Mouse (Mus musculus): Measurements from ENCODE around the gene Trim47. TPM values are rescaled to one million over a fixed set of nuclear protein-coding genes. Genes with fewer than 3 reads are reported as not detected.

Trim47 gene
- 63.3 and 66.1 TPM in 2 replicates for polyA plus RNA-seq (2014; fragmentation: Nextera tagmentation; extraction: Ambion mirVana)

DNA sequence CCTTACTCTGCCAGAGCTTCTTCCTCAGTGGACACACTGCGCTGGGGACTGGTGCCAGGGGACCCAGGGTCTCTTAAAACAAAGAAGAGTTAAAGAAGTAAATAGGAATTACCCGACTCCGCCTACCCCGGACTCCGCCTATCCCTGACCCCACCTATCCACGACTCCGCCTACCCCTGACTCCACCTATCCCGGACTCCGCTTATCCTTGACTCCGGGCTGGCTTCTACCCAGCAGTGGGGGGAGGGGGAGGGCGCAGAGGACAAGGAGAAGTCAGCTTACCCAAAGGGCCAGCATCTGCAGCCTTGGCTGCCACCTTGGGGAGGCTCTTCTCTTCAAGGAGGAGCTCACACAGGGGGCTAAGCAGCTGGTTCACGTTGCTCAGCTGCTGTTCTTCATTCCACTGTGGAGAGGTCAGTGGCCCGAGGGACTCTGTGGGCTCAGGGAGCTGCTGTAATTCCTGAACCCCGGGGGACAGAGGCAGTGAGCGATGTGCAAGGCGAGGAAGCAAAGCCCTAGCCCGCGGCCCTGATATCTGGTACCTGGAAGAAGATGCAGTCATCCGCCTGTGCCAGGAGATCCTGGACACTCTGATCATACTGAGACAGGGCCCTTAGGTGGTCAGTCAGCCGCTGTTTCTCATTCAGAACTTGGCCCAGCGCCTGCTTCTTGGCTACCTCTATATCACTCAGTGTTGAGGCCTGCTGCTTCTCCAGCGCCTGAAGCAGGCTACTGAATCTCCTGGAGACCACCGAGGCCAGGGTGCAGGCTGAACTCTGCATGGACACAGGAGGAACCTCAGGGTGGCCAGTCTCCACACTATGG is at the start of gene Trim47:
Trim47 (minus strand) TSS at position 55 of the 825 bp plus-strand sequence.
- Histone ChIP-seq H3K9ac (ENCODE audit: low read length) (peak within 1 kb of the TSS; percentile 49), H3K4me2 (ENCODE audit: low read length) (peak within 1 kb of the TSS; percentile 33), H3K27ac (replicated peaks in 1 of 2; ENCODE audit: control insufficient read depth in 1 of 2, insufficient read depth in 1 of 2, low read depth in 2 of 2, low read length in 2 of 2) (0 out of 4 replicates have a peak within 1 kb of the TSS, but pooled peaks have one; percentile 2 to 37), H3K27me3 (ENCODE audit: control insufficient read depth, insufficient read depth, low read length) (no peaks in the 10 kb centered on the region), H3K4me3 (ENCODE audit: control insufficient read depth in 1 of 2, insufficient read depth in 1 of 2, low read depth in 1 of 2, low read length in 2 of 2) (no peak within 1 kb of the TSS), H3K9me3 (ENCODE audit: control insufficient read depth, low read length) (peaks cover 4% of the 10 kb centered on the region; the same call in 1 of the 2 replicates), H3K4me1 (ENCODE audit: control insufficient read depth in 2 of 2, insufficient read depth in 2 of 2, low read length in 2 of 2) (peaks cover 17 to 31% of the 10 kb centered on the region in 2 experiments), H3K36me3 (ENCODE audit: control insufficient read depth, insufficient read depth, low read length) (peaks cover 52% of the 10 kb centered on the region)
- whole genome bisulfite sequencing = 28% methylated on average over 23 of the region's 23 CpGs
- ATAC-seq (ENCODE audit: insufficient number of reproducible peaks, insufficient read depth, low FRiP score, low read depth) = no peak

DNA sequence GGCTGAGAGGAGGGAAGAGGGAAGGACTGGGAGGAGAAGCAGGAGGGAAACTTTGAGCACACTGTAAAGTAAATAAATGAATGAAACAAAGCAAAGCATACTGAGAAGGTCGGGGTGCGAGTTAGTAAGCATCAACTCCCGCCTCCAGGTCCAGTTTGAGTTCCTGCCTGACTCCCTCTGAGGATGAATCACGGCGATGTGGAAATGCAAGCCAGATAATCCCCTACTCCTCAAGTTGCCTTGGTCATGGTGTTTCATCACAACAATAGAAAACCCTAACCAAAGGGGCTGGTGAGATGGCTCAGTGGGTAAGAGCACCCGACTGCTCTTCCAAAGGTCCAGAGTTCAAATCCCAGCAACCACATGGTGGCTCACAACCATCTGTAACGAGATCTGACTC is 49.0 kb upstream of the Trim47 start:
- H3K9ac ChIP-seq (ENCODE audit: low read length) = no peak overlapping the region
- no peak overlapping the region for H3K4me3 ChIP-seq (ENCODE audit: control insufficient read depth in 1 of 2, insufficient read depth in 1 of 2, low read depth in 1 of 2, low read length in 2 of 2)
- peaks cover 96% of the 10 kb centered on the region for H3K36me3 ChIP-seq (ENCODE audit: control insufficient read depth, insufficient read depth, low read length)
- H3K9me3 ChIP-seq (ENCODE audit: control insufficient read depth, low read length) = no peaks in the 10 kb centered on the region
- H3K4me2 ChIP-seq (ENCODE audit: low read length) = no peak overlapping the region
- WGBS = 86% methylated on average over 7 of the region's 7 CpGs
- no peak for ATAC-seq (ENCODE audit: insufficient number of reproducible peaks, insufficient read depth, low FRiP score, low read depth)
- no peaks in the 10 kb centered on the region for H3K4me1 ChIP-seq (ENCODE audit: control insufficient read depth in 2 of 2, insufficient read depth in 2 of 2, low read length in 2 of 2)
- H3K27me3 ChIP-seq (ENCODE audit: control insufficient read depth, insufficient read depth, low read length) = no peaks in the 10 kb centered on the region
- H3K27ac ChIP-seq (replicated peaks in 1 of 2; ENCODE audit: control insufficient read depth in 1 of 2, insufficient read depth in 1 of 2, low read depth in 2 of 2, low read length in 2 of 2) = no peak overlapping the region

DNA sequence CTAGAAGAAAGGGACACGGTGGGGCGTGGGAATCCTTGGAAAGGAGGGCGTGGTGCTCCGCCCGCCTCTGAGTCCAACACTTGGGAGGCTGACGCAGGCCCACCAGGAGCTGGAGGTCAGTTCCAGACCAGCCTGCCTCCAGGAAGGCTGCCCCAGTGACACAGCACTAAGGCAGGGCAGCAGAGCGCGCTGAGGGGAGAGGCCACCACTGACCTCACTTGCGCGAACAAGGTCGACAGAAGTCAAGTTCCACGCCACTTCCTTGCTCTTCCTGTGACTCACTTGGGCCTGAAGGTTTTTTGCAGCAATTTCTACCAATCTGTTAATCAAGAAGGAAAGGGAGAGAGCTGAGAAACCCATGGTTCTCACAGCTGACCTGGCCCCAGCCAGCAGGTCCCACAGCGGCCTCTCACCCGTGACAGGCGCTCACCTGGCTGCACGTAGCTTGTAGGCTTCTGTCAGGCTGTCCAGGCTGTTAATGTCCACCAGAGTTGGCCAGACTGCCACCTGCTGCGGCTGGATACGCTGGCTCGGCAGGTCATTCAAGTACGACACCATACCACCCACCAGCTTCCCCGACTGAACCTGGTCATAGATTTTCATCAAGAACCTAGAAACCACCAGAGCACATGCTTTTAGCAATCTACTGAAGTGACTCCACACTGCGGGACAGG is 47.9 kb upstream of the Trim47 start:
- Histone ChIP-seq H3K27me3 (ENCODE audit: control insufficient read depth, insufficient read depth, low read length) (no peaks in the 10 kb centered on the region), H3K4me3 (ENCODE audit: control insufficient read depth in 1 of 2, insufficient read depth in 1 of 2, low read depth in 1 of 2, low read length in 2 of 2) (no peak overlapping the region), H3K9ac (ENCODE audit: low read length) (no peak overlapping the region), H3K9me3 (ENCODE audit: control insufficient read depth, low read length) (no peaks in the 10 kb centered on the region), H3K27ac (replicated peaks in 1 of 2; ENCODE audit: control insufficient read depth in 1 of 2, insufficient read depth in 1 of 2, low read depth in 2 of 2, low read length in 2 of 2) (no peak overlapping the region), H3K4me2 (ENCODE audit: low read length) (no peak overlapping the region), H3K4me1 (ENCODE audit: control insufficient read depth in 2 of 2, insufficient read depth in 2 of 2, low read length in 2 of 2) (no peaks in the 10 kb centered on the region), H3K36me3 (ENCODE audit: control insufficient read depth, insufficient read depth, low read length) (peaks cover 90% of the 10 kb centered on the region)
- WGBS = 87% methylated on average over 22 of the region's 22 CpGs
- ATAC-seq (ENCODE audit: insufficient number of reproducible peaks, insufficient read depth, low FRiP score, low read depth) = no peak

DNA sequence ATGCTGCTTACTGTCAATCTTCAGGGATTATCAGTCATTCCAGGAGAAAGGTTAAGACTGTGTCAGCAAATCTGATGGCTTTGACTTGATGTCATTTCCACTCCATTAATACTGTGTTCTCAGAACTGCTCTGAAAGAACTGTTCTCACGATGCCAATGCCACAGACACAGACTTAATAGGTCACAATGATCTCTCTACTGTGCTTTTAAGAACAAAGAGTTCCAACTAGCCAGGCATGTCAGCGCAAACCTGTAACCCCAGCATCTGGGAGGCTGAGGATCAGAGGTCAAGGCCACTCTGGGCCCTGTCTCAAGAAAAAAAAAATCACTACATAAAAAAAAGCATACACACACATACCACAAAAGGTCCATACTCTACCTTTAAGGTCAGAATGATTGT is 44.9 kb upstream of the Trim47 start:
- Histone ChIP-seq H3K36me3 (ENCODE audit: control insufficient read depth, insufficient read depth, low read length) (peaks cover 63% of the 10 kb centered on the region), H3K4me2 (ENCODE audit: low read length) (no peak overlapping the region)

DNA sequence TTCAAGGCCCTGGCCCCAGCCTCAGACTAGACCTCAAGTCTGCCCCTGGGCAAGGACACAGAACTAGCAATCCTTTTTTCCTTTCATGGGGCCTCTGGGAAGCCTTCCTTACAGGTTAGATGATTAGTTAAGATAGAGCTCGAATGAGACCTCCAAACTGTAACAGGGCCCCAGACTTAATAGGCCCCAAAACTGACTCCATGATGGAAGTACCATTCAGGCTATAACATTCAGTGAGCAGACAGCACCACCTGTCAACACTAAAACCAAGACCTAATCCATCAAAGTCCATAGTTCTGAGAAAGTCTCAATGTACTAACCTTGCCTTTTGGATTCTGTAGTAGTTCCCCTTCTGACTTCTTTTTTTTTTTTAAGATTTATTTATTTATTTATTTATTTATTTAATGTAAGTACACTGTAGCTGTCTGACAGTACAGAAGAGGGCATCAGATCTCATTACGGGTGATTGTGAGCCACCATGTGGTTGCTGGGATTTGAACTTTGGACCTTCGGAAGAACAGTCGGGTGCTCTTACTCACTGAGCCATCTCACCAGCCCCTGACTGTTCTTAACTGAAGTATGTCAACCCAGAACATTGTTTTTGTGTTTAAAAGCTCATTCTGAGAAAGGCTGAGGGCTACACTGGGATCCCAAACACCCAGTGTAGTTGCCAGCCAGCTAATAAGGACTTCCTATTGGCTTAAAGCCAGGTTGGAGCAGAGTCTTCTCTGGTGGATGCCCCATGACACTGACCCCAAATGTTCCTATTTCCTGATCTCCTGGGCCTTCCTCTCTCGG is 43.2 kb upstream of the Trim47 start:
- H3K4me2 ChIP-seq (ENCODE audit: low read length) = no peak overlapping the region
- H3K27ac ChIP-seq (replicated peaks in 1 of 2; ENCODE audit: control insufficient read depth in 1 of 2, insufficient read depth in 1 of 2, low read depth in 2 of 2, low read length in 2 of 2) = no peak overlapping the region
- H3K27me3 ChIP-seq (ENCODE audit: control insufficient read depth, insufficient read depth, low read length) = no peaks in the 10 kb centered on the region
- H3K9ac ChIP-seq (ENCODE audit: low read length) = no peak overlapping the region
- H3K4me3 ChIP-seq (ENCODE audit: control insufficient read depth in 1 of 2, insufficient read depth in 1 of 2, low read depth in 1 of 2, low read length in 2 of 2) = no peak overlapping the region
- ATAC-seq (ENCODE audit: insufficient number of reproducible peaks, insufficient read depth, low FRiP score, low read depth) = no peak
- peaks cover 46% of the 10 kb centered on the region for H3K36me3 ChIP-seq (ENCODE audit: control insufficient read depth, insufficient read depth, low read length)
- 80% methylated on average over 5 of the region's 5 CpGs for WGBS
- no peaks in the 10 kb centered on the region for H3K9me3 ChIP-seq (ENCODE audit: control insufficient read depth, low read length)
- peaks cover 8% of the 10 kb centered on the region in 2 experiments for H3K4me1 ChIP-seq (ENCODE audit: control insufficient read depth in 2 of 2, insufficient read depth in 2 of 2, low read length in 2 of 2)

More for the DNA sequence above, 44.9 kb upstream of the Trim47 start:
- Histone ChIP-seq H3K27me3 (ENCODE audit: control insufficient read depth, insufficient read depth, low read length) (no peaks in the 10 kb centered on the region), H3K9me3 (ENCODE audit: control insufficient read depth, low read length) (no peaks in the 10 kb centered on the region), H3K4me3 (ENCODE audit: control insufficient read depth in 1 of 2, insufficient read depth in 1 of 2, low read depth in 1 of 2, low read length in 2 of 2) (no peak overlapping the region), H3K4me1 (ENCODE audit: control insufficient read depth in 2 of 2, insufficient read depth in 2 of 2, low read length in 2 of 2) (peaks cover under 1 to 2% of the 10 kb centered on the region in 2 experiments; a peak in 3 of 4 replicates), H3K9ac (ENCODE audit: low read length) (no peak overlapping the region), H3K27ac (replicated peaks in 1 of 2; ENCODE audit: control insufficient read depth in 1 of 2, insufficient read depth in 1 of 2, low read depth in 2 of 2, low read length in 2 of 2) (no peak overlapping the region)
- no peak for ATAC-seq (ENCODE audit: insufficient number of reproducible peaks, insufficient read depth, low FRiP score, low read depth)
- whole genome bisulfite sequencing = 91% methylated on average over 2 of the region's 2 CpGs

DNA sequence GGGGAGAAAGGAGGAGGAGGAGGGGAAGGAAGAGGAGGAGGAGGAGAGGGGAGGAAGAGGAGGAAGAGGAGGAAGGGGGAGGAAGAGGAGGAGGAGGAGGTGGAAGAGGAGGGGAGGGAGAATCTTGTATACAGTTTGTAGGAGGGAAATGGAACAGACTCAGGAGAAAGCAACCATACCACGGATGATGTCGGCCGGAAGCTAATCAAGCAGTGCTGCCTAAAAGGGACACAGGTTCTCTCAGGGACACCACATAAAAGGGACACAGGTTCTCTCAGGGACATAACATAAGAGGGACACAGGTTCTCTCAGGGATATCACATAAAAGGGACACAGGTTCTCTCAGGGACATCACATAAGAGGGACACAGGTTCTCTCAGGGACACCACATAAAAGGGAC is 42.2 kb upstream of the Trim47 start:
- 79% methylated on average over 3 of the region's 3 CpGs for WGBS
- Histone ChIP-seq H3K9ac (ENCODE audit: low read length) (no peak overlapping the region), H3K4me2 (ENCODE audit: low read length) (no peak overlapping the region), H3K27me3 (ENCODE audit: control insufficient read depth, insufficient read depth, low read length) (no peaks in the 10 kb centered on the region), H3K36me3 (ENCODE audit: control insufficient read depth, insufficient read depth, low read length) (peaks cover 41% of the 10 kb centered on the region), H3K4me1 (ENCODE audit: control insufficient read depth in 2 of 2, insufficient read depth in 2 of 2, low read length in 2 of 2) (peaks cover 8% of the 10 kb centered on the region in 2 experiments), H3K4me3 (ENCODE audit: control insufficient read depth in 1 of 2, insufficient read depth in 1 of 2, low read depth in 1 of 2, low read length in 2 of 2) (no peak overlapping the region), H3K27ac (replicated peaks in 1 of 2; ENCODE audit: control insufficient read depth in 1 of 2, insufficient read depth in 1 of 2, low read depth in 2 of 2, low read length in 2 of 2) (no peak overlapping the region), H3K9me3 (ENCODE audit: control insufficient read depth, low read length) (no peaks in the 10 kb centered on the region)
- ATAC-seq (ENCODE audit: insufficient number of reproducible peaks, insufficient read depth, low FRiP score, low read depth) = no peak

DNA sequence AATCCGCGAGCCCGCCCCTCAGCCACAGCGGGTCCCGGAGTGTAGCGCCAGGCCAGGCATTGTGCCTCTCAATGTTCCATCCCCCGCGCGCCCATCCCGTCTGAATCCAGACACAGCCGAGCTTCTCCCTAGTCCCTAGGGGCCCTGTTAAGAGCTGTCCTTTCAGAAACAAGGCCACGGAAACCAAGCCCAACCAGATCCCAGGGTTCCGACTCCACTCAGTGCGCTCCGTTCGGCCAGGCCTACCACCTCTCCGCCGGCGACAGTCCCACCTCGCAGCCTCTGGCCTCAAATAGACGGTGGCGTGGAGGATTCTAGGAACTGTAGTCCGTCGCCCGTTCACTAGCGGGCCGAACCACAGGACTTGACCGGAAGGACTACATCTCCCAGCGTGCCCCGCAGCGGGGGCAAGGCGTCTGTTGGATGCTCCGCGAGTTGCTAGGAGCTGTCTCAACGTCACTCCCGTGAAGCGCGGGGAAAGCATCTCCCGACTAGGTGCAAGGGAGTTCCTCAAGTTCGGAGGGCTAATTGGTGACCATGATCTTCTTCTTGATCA is 41.0 kb upstream of the Trim47 start, which contains the start of gene Fbf1:
Fbf1 (minus strand) TSS at position 283 of the 556 bp plus-strand sequence.
- Histone ChIP-seq H3K9ac (ENCODE audit: low read length) (peak within 1 kb of the TSS; percentile 79), H3K4me1 (ENCODE audit: control insufficient read depth in 2 of 2, insufficient read depth in 2 of 2, low read length in 2 of 2) (peaks cover 8% of the 10 kb centered on the region in 2 experiments), H3K36me3 (ENCODE audit: control insufficient read depth, insufficient read depth, low read length) (peaks cover 35% of the 10 kb centered on the region), H3K4me3 (ENCODE audit: control insufficient read depth in 1 of 2, insufficient read depth in 1 of 2, low read depth in 1 of 2, low read length in 2 of 2) (peak within 1 kb of the TSS; percentile 51 to 53), H3K9me3 (ENCODE audit: control insufficient read depth, low read length) (no peaks in the 10 kb centered on the region), H3K27me3 (ENCODE audit: control insufficient read depth, insufficient read depth, low read length) (no peaks in the 10 kb centered on the region), H3K4me2 (ENCODE audit: low read length) (peak within 1 kb of the TSS; percentile 93), H3K27ac (replicated peaks in 1 of 2; ENCODE audit: control insufficient read depth in 1 of 2, insufficient read depth in 1 of 2, low read depth in 2 of 2, low read length in 2 of 2) (peak within 1 kb of the TSS; percentile 93 to 96)
- peak; percentile 92 for ATAC-seq (ENCODE audit: insufficient number of reproducible peaks, insufficient read depth, low FRiP score, low read depth)
- WGBS = under 1% methylated on average over 40 of the region's 40 CpGs
